Mouse (Mus musculus) left cerebral cortex, adult 9 months (tissue): Measurements from ENCODE around the gene Pou4f1.
"Not testable (repeated sequence)": the region's sequence is repeated elsewhere in the genome, so short reads cannot be mapped to it uniquely, and the experiment has no call there.

Source experiments
- DNase-seq, 2 experiments: peaks; one replicate each; pipeline ENCODE4 v3.0.0; 2022; ENCODE audit warnings: low spot score in 2 of 2

Gene Pou4f1

GRCm38 (mm10) chr14:104467966-104468622 lies at the start of gene Pou4f1:
Gene Pou4f1, minus strand, starts transcription at chr14:104467999.
- no peak for DNase-seq

GRCm38 (mm10) chr14:104511664-104512063 lies 43.9 kb upstream of the Pou4f1 start:
- DNase-seq: no peak

- DNase-seq: not testable (repeated sequence)
Measured at GRCm38 (mm10) chr14:104502761-104503160, 35.0 kb upstream of the Pou4f1 start.

GRCm38 (mm10) chr14:104479751-104480150 lies 12.0 kb upstream of the Pou4f1 start:
- DNase-seq: no peak

GRCm38 (mm10) chr14:104478593-104478992 lies 10.8 kb upstream of the Pou4f1 start:
- no peak for DNase-seq

- DNase-seq: no peak
Measured at GRCm38 (mm10) chr14:104477616-104478015, 9.8 kb upstream of the Pou4f1 start.

GRCm38 (mm10) chr14:104475438-104475837 lies 7.6 kb upstream of the Pou4f1 start:
- DNase-seq: no peak

- no peak for DNase-seq
Measured at GRCm38 (mm10) chr14:104468623-104468970, 798 bp upstream of the Pou4f1 start.

- DNase-seq: no peak
Measured at GRCm38 (mm10) chr14:104467133-104467965, 450 bp downstream of the Pou4f1 start.

- DNase-seq: no peak
Measured at GRCm38 (mm10) chr14:104466557-104466956, 1.2 kb downstream of the Pou4f1 start.

- DNase-seq: no peak
Measured at GRCm38 (mm10) chr14:104465483-104466235, 2.1 kb downstream of the Pou4f1 start.

- DNase-seq: no peak
Measured at GRCm38 (mm10) chr14:104464841-104465240, 3.0 kb downstream of the Pou4f1 start.

GRCm38 (mm10) chr14:104463631-104464250 lies 4.1 kb downstream of the Pou4f1 start:
- no peak for DNase-seq

- DNase-seq: no peak
Measured at GRCm38 (mm10) chr14:104461286-104462240, 6.2 kb downstream of the Pou4f1 start.

- no peak for DNase-seq
Measured at GRCm38 (mm10) chr14:104460325-104461285, 7.2 kb downstream of the Pou4f1 start.

GRCm38 (mm10) chr14:104459513-104460111 lies 8.2 kb downstream of the Pou4f1 start:
- DNase-seq: no peak

- DNase-seq: no peak
Measured at GRCm38 (mm10) chr14:104458728-104459512, 8.9 kb downstream of the Pou4f1 start.

GRCm38 (mm10) chr14:104457966-104458710 lies 9.7 kb downstream of the Pou4f1 start:
- no peak for DNase-seq
